Mouse (Mus musculus): ENCODE data around the gene Mta3. TPM values are rescaled to one million over a fixed set of nuclear protein-coding genes. Genes with fewer than 3 reads are reported as not detected.
"Not testable (repeated sequence)": the region's sequence is repeated elsewhere in the genome, so short reads cannot be mapped to it uniquely, and the experiment has no call there.

Mta3 gene
- polyA plus RNA-seq, 1 experiment: 34.2 TPM

- 81% methylated on average over 4 of the region's 4 CpGs for WGBS
Observed at GRCm38 (mm10) chr17:83707372-83707771, 1.4 kb downstream of the Mta3 start.

DNA sequence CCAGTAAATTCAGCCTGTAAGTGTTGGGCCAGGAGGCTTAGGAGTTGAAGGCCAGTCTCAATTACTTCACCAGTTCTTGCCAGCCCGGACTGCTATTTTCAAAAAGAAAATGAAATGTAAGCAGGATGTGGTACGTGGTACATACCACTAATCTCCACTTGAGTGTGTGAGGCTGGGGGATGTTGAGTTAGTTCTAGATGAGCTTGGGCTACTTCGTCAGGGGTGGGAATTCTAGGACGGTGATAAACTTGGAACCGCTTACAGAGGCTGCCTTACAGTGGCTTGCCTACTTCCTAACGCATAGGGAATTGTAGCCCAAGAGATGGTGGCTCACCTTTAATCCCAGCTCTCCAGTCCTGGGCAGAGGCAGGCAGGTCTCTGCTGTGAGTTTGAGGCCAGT lies 1.9 kb downstream of the Mta3 start:
- DNase-seq (ENCODE audit: low read depth, low spot score): no peak
- WGBS: 86% methylated on average over 6 of the region's 6 CpGs

More at GRCm38 (mm10) chr17:83707372-83707771, 1.4 kb downstream of the Mta3 start:
- DNase-seq (ENCODE audit: low read depth, low spot score): no peak

- no peak for DNase-seq (ENCODE audit: low read depth, low spot score)
Observed at GRCm38 (mm10) chr17:83708256-83708655, 2.3 kb downstream of the Mta3 start.

DNA sequence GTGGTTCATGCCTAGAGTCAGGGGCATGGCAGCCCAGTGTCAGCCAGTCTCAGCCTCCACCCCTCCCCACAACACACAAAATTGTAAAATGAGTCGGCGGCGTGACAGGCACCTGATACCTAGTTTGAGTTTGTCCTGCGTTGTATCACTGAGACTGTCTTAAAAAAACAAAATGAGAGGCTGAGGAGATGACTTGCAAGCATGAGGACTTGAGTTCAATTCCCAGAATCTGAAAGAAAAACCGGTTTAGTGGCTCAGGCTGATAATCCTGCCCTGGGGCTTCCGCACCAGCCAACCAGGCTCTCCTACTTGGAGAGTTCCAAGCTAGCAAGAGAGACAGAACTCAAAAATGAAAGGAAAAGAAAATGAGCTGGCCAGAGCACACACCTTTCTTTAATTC lies 2.9 kb downstream of the Mta3 start:
- 76% methylated on average over 6 of the region's 6 CpGs for WGBS

More at GRCm38 (mm10) chr17:83708256-83708655, 2.3 kb downstream of the Mta3 start:
- 64% methylated on average over 10 of the region's 10 CpGs for WGBS

DNA sequence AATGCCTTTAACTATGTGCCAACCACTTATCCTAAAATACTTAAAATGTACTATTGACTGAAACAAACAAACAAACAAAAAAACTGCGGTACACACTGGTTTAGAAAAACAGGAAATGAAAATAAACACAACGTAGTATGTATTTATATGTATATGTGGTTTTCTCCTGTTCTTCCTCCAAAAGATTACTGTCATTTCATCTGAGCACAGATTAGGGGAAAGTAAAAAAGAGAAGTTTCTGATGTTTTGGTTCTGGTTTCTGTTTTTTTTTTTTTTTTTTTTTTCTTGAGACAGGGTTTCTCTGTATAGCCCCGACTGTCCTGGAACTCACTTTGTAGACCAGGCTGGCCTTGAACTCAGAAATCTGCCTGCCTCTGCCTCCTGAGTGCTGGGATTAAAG lies 3.6 kb downstream of the Mta3 start:
- DNase-seq (ENCODE audit: low read depth, low spot score): not testable (repeated sequence)
- WGBS: 82% methylated on average over 3 of the region's 3 CpGs

More for the DNA sequence above, 2.9 kb downstream of the Mta3 start:
- no peak for DNase-seq (ENCODE audit: low read depth, low spot score)

GRCm38 (mm10) chr17:83710639-83711038 lies 4.7 kb downstream of the Mta3 start:
- WGBS: 93% methylated on average over 8 of the region's 8 CpGs
- no peak for DNase-seq (ENCODE audit: low read depth, low spot score)

GRCm38 (mm10) chr17:83712341-83712740 lies 6.4 kb downstream of the Mta3 start:
- no peak for DNase-seq (ENCODE audit: low read depth, low spot score)
- 94% methylated on average over 9 of the region's 9 CpGs for WGBS

GRCm38 (mm10) chr17:83720449-83720848 lies 14.5 kb downstream of the Mta3 start:
- 90% methylated on average over 12 of the region's 12 CpGs for WGBS
- no peak for DNase-seq (ENCODE audit: low read depth, low spot score)

GRCm38 (mm10) chr17:83721157-83721556 lies 15.2 kb downstream of the Mta3 start:
- WGBS: 93% methylated on average over 10 of the region's 10 CpGs
- no peak for DNase-seq (ENCODE audit: low read depth, low spot score)

DNA sequence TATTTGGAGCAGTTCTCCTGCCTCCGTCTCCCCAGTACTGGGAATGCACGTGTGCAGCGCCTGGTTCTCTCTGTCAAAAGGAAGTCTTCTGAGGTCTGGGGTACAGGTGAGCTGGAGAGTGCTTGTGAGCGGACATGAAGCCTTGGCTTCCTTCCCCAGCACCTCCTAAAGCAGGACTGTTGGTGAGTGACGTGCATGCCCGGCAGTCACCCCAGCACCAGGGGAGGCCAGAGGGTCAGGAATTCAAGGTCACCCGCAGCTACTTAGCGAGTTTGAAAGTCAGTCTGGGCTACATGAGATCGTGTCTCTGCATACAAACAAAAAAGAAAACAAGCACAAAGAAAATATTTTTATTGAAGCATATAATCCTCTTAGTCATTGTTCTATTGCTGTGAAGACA lies 17.1 kb downstream of the Mta3 start:
- DNase-seq (ENCODE audit: low read depth, low spot score): no peak
- WGBS: 87% methylated on average over 9 of the region's 9 CpGs

- 89% methylated on average over 11 of the region's 11 CpGs for WGBS
- no peak for DNase-seq (ENCODE audit: low read depth, low spot score)
Observed at GRCm38 (mm10) chr17:83726496-83726895, 20.5 kb downstream of the Mta3 start.

- no peak for DNase-seq (ENCODE audit: low read depth, low spot score)
- WGBS: 86% methylated on average over 4 of the region's 4 CpGs
Observed at GRCm38 (mm10) chr17:83727707-83728106, 21.7 kb downstream of the Mta3 start.

- DNase-seq (ENCODE audit: low read depth, low spot score): no peak
- 95% methylated on average over 9 of the region's 9 CpGs for WGBS
Observed at GRCm38 (mm10) chr17:83729029-83729428, 23.1 kb downstream of the Mta3 start.

DNA sequence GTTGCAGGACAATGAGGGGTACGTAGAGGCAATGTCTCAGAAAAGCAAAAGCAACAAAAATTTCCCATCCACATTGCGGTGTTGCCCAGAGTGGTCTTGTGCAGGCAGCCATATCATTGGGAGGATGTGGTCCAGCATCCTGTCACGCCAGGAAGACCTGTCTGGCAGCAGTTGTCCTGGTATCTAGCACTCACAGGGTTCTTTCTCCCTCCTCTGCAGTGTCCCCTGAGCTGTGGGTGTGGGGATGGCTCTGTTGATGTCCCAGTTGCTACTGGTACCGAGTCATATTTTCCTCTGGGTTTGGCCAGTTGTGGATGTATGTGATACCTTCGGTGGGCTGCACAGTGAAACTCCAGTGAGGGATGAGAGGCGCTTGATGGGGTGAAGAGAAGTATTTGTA lies 24.2 kb downstream of the Mta3 start:
- 92% methylated on average over 6 of the region's 6 CpGs for WGBS
- no peak for DNase-seq (ENCODE audit: low read depth, low spot score)

DNA sequence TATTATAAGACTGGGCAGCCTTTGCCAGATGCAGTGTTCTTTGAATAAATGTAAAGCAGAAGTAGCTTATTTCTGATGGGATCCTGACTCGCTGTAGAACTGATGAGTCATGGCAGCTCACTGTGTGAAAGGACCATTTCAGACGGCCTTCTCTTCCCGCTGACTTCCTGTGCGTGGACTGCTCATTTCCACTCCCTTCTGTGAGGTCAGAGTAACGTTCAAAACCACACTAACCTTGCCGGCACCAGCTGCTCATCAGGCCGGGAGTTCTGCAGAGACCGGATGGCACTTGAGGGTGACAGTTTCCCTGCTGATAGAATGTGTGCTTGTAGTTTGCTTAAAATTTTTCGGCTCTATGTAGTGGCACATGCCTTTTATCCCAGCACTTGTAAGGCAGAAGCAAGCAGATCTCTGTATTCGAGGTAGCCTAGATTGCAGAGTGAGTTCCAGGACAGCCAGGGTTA lies 26.2 kb downstream of the Mta3 start:
- DNase-seq (ENCODE audit: low read depth, low spot score): no peak

GRCm38 (mm10) chr17:83732801-83733200 lies 26.8 kb downstream of the Mta3 start:
- DNase-seq (ENCODE audit: low read depth, low spot score): peak; percentile 53
- 40% methylated on average over 5 of the region's 5 CpGs for WGBS

More for the DNA sequence above, 26.2 kb downstream of the Mta3 start:
- 44% methylated on average over 10 of the region's 10 CpGs for WGBS

GRCm38 (mm10) chr17:83736701-83737100 lies 30.7 kb downstream of the Mta3 start:
- no peak for DNase-seq (ENCODE audit: low read depth, low spot score)
- WGBS: 94% methylated on average over 9 of the region's 9 CpGs

GRCm38 (mm10) chr17:83737775-83738174 lies 31.8 kb downstream of the Mta3 start:
- 76% methylated on average over 8 of the region's 8 CpGs for WGBS
- DNase-seq (ENCODE audit: low read depth, low spot score): no peak

- WGBS: 92% methylated on average over 7 of the region's 7 CpGs
- no peak for DNase-seq (ENCODE audit: low read depth, low spot score)
Observed at GRCm38 (mm10) chr17:83740135-83740676, 34.2 kb downstream of the Mta3 start.

DNA sequence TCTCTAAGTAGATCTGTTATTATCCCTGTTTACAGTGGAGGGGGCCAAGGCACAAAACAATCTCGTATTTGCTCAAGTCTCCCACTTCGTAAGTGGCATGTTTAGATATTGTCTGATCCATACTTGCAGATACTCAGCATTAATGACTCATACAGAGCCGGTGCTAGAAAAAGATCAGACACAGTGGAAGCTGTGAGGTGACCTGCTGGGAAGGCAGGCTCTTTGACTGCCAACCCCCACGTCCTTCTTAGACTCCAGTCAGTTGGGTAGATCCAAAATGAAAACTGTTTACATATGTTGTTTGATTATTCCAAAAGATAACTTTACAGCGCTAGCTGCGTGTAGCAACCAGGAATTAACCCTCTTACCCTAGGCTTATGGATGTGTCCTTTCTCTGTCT lies 35.3 kb downstream of the Mta3 start:
- WGBS: 67% methylated on average over 6 of the region's 6 CpGs
- DNase-seq (ENCODE audit: low read depth, low spot score): no peak

GRCm38 (mm10) chr17:83744231-83744824 lies 38.4 kb downstream of the Mta3 start:
- no peak for DNase-seq (ENCODE audit: low read depth, low spot score)
- 90% methylated on average over 11 of the region's 11 CpGs for WGBS
